Mouse (Mus musculus): ENCODE results near the gene Pnma1.
A peak's percentile ranks its signal among the peaks of the same experiment; 100 is the strongest.

The Pnma1 gene

DNA sequence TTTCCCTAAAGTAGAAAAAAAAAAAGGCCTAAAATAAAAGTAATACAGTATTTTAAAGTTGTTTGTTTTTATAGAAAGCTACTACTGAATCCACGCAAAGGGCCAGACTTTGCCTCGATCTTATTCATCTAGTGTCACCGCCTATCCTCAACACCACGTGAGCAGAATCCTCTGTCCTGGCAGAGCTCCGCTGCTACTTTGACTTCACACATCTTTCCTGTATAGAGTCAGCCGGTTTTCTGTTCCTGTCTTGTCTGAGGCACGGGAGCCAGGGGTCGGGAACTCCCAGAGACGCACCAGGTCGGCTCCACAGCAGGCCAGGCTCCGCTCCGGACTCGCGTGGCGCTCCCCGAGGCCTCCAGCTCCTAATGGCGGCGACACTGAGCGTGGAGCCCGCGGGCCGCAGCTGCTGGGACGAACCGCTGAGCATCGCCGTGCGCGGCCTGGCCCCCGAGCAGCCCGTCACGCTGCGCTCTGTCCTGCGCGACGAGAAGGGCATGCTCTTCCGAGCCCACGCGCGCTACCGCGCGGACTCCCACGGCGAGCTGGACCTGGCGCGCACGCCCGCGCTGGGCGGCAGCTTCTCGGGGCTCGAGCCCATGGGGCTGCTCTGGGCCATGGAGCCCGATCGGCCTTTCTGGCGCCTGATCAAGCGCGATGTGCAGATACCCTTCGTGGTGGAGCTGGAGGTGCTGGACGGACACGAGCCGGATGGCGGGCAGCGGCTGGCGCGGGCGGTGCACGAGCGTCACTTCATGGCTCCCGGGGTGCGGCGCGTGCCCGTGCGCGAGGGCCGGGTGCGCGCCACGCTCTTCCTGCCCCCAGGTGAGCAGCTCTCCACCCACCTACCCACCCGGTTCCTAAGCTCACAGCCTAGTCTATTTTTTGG, 47.4 kb downstream of the Pnma1 start, which contains the start of gene Acot6:
Gene Acot6, plus strand, starts transcription at position 51 of the 889 bp plus-strand sequence.
- DNase-seq: peak; percentile 54

- DNase-seq: no peak
Measured at GRCm38 (mm10) chr12:84100071-84100470, 48.2 kb downstream of the Pnma1 start.

GRCm38 (mm10) chr12:84099605-84100004, 48.7 kb downstream of the Pnma1 start:
- no peak for DNase-seq

Data from kidney, postnatal 14 days (tissue).